Mouse (Mus musculus) liver, postnatal 0 days (tissue): Measurements from ENCODE around the gene Plxna4. TPM values are rescaled to one million over a fixed set of nuclear protein-coding genes. Genes with fewer than 3 reads are reported as not detected.

Experiments
- ATAC-seq: fragments of 200-750 bp; cut with Nextera tagmentation; 2 replicates; pipeline ENCODE4 v1.8.0; 2017; ENCODE audit warnings: mild to moderate bottlenecking, moderate library complexity
- DNase-seq: peaks from one replicate; pipeline ENCODE4 v3.0.0-alpha.2; 2016
- H3K27ac ChIP-seq: fragments of 300-500 bp; sonication (generic); 2 replicates; pipeline ENCODE4 v1.5.1; 2014; ENCODE audit warnings: antibody characterized with exemption, moderate library complexity, mild to moderate bottlenecking, low read depth
- H3K27me3 ChIP-seq: fragments of 300-500 bp; sonication (generic); 2 replicates; pipeline ENCODE4 v1.6.1; 2014; ENCODE audit warnings: low read length, control low read depth, mixed read lengths; ENCODE audit not compliant: insufficient read depth
- H3K36me3 ChIP-seq: fragments of 300-500 bp; sonication (generic); replicated peaks from 2 replicates; pipeline ENCODE4 v1.6.1; 2014; ENCODE audit warnings: mild to moderate bottlenecking, control low read depth, low read length, moderate library complexity, mixed read lengths; ENCODE audit not compliant: insufficient read depth
- H3K4me1 ChIP-seq: fragments of 300-500 bp; sonication (generic); 2 replicates; pipeline ENCODE4 v1.6.1; 2014; ENCODE audit warnings: antibody characterized with exemption, mild to moderate bottlenecking, control low read depth; ENCODE audit not compliant: insufficient read depth
- H3K4me2 ChIP-seq: fragments of 300-500 bp; sonication (generic); 2 replicates; pipeline ENCODE4 v1.6.1; 2014; ENCODE audit warnings: low read depth, mild to moderate bottlenecking, low read length, moderate library complexity, mixed read lengths
- H3K4me3 ChIP-seq: fragments of 300-500 bp; sonication (generic); 2 replicates; pipeline ENCODE4 v1.5.1; 2014; ENCODE audit warnings: low read depth, low read length
- H3K9ac ChIP-seq: fragments of 300-500 bp; sonication (generic); replicated peaks from 2 replicates; pipeline ENCODE4 v1.6.1; 2014; ENCODE audit warnings: mild to moderate bottlenecking, moderate library complexity
- H3K9me3 ChIP-seq: fragments of 300-500 bp; sonication (generic); 2 replicates; pipeline ENCODE4 v1.6.1; 2016; ENCODE audit warnings: mild to moderate bottlenecking, control low read depth, low read length, mixed read lengths
- CTCF ChIP-seq: sonication (generic); IDR thresholded peaks from 2 replicates; pipeline ENCODE4 v1.5.1; 2016; ENCODE audit warnings: antibody characterized with exemption, low read depth
- EP300 ChIP-seq: IDR thresholded peaks from 2 replicates; pipeline ENCODE4 v1.6.1; 2016; ENCODE audit warnings: antibody characterized with exemption, low read depth, mild to moderate bottlenecking
- WGBS: fragments of 180-500 bp; shearing (Covaris S2); extraction: QIAGEN DNeasy Blood & Tissue Kit; methylation state at CpG from one replicate; pipeline ENCODE4 v1.1.7; 2014; ENCODE audit not compliant: insufficient replicate concordance; 5-methylcytosine and 5-hydroxymethylcytosine counted together
- polyA plus RNA-seq: library from polyadenylated mRNA; unstranded; fragments of >200 nt; fragmentation: Nextera tagmentation; extraction: Ambion mirVana; gene quantifications from 2 replicates; pipeline ENCODE4 v1.2.1, GENCODE M21; 2015

Plxna4 gene
- polyA plus RNA-seq, 1 experiment from 2014 or later: 0.36 TPM

GRCm38 (mm10) chr6:32493557-32493956, 94.4 kb downstream of the Plxna4 start:
- no peak for ATAC-seq
- no peak for TF ChIP-seq EP300
- no peak for TF ChIP-seq CTCF
- 26% methylated on average over 5 of the region's 5 CpGs for WGBS
- DNase-seq: peak; percentile 21
- no peaks in the 10 kb centered on the region for H3K36me3 ChIP-seq
- H3K4me2 ChIP-seq: no peak overlapping the region
- H3K9me3 ChIP-seq: no peaks in the 10 kb centered on the region
- H3K4me1 ChIP-seq: no peaks in the 10 kb centered on the region
- no peaks in the 10 kb centered on the region for H3K27me3 ChIP-seq
- no peak overlapping the region; the same call in 1 of the 2 replicates for H3K27ac ChIP-seq
- no peak overlapping the region for H3K4me3 ChIP-seq
- H3K9ac ChIP-seq: no peak overlapping the region

- no peak for DNase-seq
- Histone ChIP-seq H3K9ac (no peak overlapping the region), H3K9me3 (no peaks in the 10 kb centered on the region), H3K27me3 (no peaks in the 10 kb centered on the region), H3K4me2 (no peak overlapping the region), H3K4me1 (no peaks in the 10 kb centered on the region), H3K4me3 (no peak overlapping the region), H3K27ac (no peak overlapping the region), H3K36me3 (no peaks in the 10 kb centered on the region)
- TF ChIP-seq CTCF (no peak), EP300 (no peak)
- ATAC-seq: no peak
- 60% methylated on average over 3 of the region's 3 CpGs for WGBS
Observed at GRCm38 (mm10) chr6:32487121-32487520, 100.9 kb downstream of the Plxna4 start.

GRCm38 (mm10) chr6:32482469-32482868, 105.5 kb downstream of the Plxna4 start:
- Histone ChIP-seq H3K4me3 (no peak overlapping the region), H3K4me1 (peaks cover 10% of the 10 kb centered on the region), H3K36me3 (no peaks in the 10 kb centered on the region), H3K9me3 (no peaks in the 10 kb centered on the region), H3K9ac (no peak overlapping the region), H3K4me2 (no peak overlapping the region), H3K27me3 (no peaks in the 10 kb centered on the region), H3K27ac (no peak overlapping the region)
- no peak for TF ChIP-seq CTCF
- TF ChIP-seq EP300: no peak
- ATAC-seq: no peak
- 52% methylated on average over 4 of the region's 4 CpGs for WGBS
- no peak for DNase-seq

- Histone ChIP-seq H3K9me3 (no peaks in the 10 kb centered on the region), H3K27me3 (no peaks in the 10 kb centered on the region), H3K27ac (no peak overlapping the region), H3K4me2 (no peak overlapping the region), H3K4me1 (peaks cover 10% of the 10 kb centered on the region), H3K4me3 (no peak overlapping the region), H3K9ac (no peak overlapping the region), H3K36me3 (no peaks in the 10 kb centered on the region)
- 59% methylated on average over 1 of the region's 1 CpGs for WGBS
- TF ChIP-seq CTCF (no peak), EP300 (no peak)
- DNase-seq (no peak), ATAC-seq (peak; percentile 40; the same call in 1 of the 2 replicates)
Observed at GRCm38 (mm10) chr6:32480741-32481140, 107.3 kb downstream of the Plxna4 start.

- DNase-seq (no peak), ATAC-seq (no peak)
- H3K4me3 ChIP-seq: no peak overlapping the region
- H3K4me2 ChIP-seq: no peak overlapping the region
- TF ChIP-seq EP300: no peak
- no peak for TF ChIP-seq CTCF
- 54% methylated on average over 2 of the region's 2 CpGs for WGBS
- H3K9me3 ChIP-seq: no peaks in the 10 kb centered on the region
- H3K9ac ChIP-seq: no peak overlapping the region
- no peaks in the 10 kb centered on the region for H3K27me3 ChIP-seq
- peaks cover 10% of the 10 kb centered on the region for H3K4me1 ChIP-seq
- H3K27ac ChIP-seq: peak overlapping the region; percentile 29; the same call in 1 of the 2 replicates
- no peaks in the 10 kb centered on the region for H3K36me3 ChIP-seq
Observed at GRCm38 (mm10) chr6:32479765-32480164, 108.2 kb downstream of the Plxna4 start.

GRCm38 (mm10) chr6:32479193-32479758, 108.7 kb downstream of the Plxna4 start:
- H3K27me3 ChIP-seq: no peaks in the 10 kb centered on the region
- H3K36me3 ChIP-seq: no peaks in the 10 kb centered on the region
- TF ChIP-seq EP300: no peak
- TF ChIP-seq CTCF: peak; percentile 62
- no peak overlapping the region for H3K4me2 ChIP-seq
- peaks cover 10% of the 10 kb centered on the region for H3K4me1 ChIP-seq
- DNase-seq: peak; percentile 38
- 8% methylated on average over 2 of the region's 2 CpGs for WGBS
- peak; percentile 72 for ATAC-seq
- no peak overlapping the region for H3K4me3 ChIP-seq
- peak overlapping the region; percentile 29; the same call in 1 of the 2 replicates for H3K27ac ChIP-seq
- no peak overlapping the region for H3K9ac ChIP-seq
- no peaks in the 10 kb centered on the region for H3K9me3 ChIP-seq
